Mouse (Mus musculus) kidney, postnatal 25 days (tissue): ENCODE measurements around the gene Lamc3.
"Not testable (repeated sequence)": the region's sequence is repeated elsewhere in the genome, so short reads cannot be mapped to it uniquely, and the experiment has no call there.

Experiments
- DNase-seq, 2 experiments: peaks; one replicate each; pipeline ENCODE4 v3.0.0; 2021; ENCODE audit warnings: mixed read lengths in 2 of 2

Lamc3 gene

DNA sequence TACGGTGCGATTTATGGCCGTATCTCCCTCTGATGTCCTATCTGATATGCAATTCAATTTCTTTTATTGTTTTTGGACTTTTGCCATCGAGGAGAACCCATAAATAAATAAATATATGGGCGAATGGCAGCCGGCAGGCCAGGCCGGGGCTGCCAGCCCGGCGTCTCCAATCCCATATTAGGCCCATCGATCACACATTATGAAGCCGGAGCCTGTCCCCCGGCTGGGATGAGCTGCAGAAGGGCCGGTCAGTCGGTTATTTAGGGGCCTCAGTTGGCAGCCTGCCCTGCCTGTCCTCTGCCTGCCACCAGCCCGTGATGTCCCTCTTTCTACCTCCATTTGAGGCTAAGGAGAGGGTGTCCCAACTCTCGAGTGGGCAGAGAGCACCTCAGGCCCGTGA, 8.5 kb upstream of the Lamc3 start:
- DNase-seq: no peak

DNA sequence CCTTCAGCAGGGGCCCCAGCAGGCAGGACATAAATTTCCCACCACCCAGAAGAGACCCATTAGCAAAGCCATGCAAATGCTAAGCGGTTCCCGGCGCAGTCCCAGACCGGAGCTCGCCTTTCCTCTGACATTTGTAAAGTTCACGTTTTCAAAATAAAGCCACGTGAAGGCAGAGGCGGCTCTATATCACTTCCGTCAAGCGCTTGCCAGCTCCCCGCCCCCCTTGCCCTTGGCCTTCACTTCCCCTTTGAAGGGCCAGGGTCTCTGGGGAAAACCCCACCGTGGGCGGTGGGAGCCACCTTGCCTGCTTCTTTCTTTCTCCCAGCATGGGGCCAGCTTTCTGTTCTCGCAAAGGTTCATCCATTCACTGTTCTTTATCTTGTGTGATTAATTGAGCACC, 6.2 kb upstream of the Lamc3 start:
- DNase-seq: no peak

DNA sequence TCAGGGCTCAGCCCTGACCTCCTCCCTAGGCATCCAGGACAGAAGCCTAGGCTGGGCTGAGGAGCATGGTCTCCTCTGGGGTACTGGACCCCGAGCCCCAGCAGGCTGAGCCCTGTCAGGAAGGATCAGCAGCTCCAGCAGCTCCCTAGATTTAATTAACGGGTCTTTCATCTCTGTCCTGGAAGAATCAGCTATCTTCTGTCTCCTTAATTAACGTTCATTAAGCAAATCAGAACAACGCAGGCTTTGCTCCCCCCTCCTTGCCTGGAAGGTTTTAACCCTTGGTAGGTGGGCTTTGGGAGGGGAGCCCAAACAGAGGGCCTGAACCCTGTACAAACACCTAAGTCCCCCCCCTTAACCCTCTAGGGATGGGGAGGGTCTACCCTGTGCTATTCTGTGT, 4.0 kb upstream of the Lamc3 start:
- DNase-seq: no peak

DNA sequence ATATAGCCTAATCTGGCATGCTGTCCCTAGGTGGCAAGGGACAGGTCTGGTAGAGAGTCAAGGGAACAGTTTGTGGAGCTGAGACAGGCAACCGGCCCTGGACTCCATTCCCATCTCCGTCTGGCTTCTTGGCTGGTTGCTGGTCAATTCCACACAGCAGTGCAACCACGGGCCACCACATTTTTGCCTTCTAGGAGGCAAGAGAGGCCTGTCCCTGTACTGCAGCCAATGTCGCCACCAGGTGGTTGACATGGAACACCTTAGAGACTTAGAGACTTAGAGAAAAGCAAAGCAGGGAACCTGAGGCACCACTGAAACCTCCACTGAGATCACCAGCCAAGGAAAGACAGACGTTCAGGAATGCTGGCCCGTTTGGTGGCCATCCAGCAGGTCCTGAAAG, 2.3 kb upstream of the Lamc3 start:
- peak; percentile 71 to 76 for DNase-seq

DNA sequence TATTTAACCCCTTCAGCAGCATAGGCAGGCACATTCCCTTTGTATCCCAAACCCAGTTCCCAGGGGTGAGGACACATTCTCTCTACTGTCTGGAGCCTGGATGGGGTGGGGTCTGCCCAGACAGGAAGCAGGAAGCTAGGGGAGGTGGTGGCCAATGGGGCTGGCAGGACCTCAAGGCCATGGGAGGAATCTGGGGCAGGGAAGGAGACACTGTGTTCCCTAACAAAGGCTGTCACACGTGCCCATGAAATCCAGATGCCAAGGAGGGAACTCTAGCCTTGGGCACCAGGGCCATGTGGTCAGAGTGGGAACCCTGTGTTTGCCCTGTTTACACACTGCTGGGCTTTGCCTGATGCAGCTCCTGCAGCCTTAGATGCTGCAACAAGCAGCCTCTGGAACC, 1.8 kb downstream of the Lamc3 start:
- DNase-seq: no peak

DNA sequence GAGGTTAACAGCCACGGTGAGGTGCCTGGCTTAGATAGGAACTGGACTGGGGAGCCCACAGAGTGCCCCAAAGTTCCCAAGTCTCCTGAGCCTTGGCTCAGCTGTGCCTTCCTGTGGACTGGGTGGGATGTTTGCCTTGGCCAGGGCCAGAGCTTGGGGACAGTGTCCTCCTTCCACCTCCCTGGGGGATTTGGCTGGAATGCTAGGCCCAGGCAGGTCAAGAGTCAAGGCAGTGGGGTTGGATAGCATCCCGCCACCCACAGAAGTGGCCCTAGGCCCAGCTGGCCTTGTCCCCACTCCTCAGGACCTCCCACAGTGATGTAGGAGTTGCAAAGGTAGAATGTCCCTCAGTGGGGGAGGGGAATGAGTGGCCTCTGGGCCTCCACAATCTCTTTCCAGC, 4.1 kb downstream of the Lamc3 start:
- peak; percentile 58 to 69 for DNase-seq

DNA sequence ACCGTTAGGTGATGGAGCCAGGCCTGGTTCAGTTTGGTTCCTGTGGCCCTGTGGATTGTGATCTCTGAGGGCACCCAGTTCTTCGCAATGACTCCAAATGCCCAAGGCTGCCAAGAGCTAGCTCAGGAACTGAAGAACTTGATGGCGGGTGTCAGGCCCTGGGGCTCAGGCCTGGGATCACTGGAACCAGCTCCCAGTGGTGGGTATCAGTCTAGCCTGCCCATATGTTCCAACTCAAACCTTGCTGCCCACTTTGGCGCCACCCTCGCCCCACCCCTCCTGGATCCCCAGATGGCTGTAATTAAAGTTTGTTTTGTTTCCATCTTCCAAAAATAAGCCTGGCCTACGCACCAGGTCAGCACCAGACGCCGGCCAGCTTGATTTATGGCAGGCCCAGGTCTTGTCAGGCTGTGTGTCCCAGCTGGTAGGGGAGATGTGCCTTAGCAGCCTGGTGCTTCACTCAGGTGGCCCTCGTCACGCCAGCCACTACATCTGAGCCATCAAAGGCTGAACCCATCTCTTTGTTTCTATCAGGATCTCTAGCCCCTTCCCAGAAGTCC, 6.1 kb downstream of the Lamc3 start:
- DNase-seq: no peak

DNA sequence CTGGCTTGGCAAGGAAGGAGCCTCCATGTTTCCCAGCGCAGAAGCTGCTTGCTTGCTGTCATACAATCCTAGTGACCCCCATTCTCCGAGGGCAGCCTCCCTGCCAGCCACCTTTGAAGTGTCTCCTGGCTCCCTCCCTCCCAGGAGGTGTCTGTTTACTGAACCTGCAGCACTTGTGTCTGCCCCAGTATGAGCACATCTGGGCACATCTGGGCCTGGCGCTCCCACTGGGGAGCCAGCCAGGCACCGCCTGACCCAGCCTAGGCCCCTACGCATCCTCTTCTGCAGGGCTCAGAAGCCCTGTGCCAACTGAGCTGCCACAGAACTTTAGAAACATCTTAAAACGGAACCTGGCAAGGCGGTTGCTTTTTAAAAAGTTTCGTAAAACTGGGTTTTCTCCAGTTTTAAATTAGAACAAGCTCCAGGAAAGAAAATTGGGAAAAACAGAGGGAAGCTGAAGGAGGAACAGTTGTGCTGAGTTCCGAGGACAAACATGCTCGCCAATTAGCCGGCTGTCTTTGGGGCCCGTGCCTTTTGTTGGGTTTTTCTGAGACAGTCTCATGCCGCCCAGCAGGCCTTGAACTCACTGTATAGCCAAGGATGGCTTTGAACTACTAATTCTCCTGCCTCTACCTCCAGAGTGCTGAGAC, 7.3 kb downstream of the Lamc3 start:
- DNase-seq: peak in 1 of 2 experiments; percentile 44

DNA sequence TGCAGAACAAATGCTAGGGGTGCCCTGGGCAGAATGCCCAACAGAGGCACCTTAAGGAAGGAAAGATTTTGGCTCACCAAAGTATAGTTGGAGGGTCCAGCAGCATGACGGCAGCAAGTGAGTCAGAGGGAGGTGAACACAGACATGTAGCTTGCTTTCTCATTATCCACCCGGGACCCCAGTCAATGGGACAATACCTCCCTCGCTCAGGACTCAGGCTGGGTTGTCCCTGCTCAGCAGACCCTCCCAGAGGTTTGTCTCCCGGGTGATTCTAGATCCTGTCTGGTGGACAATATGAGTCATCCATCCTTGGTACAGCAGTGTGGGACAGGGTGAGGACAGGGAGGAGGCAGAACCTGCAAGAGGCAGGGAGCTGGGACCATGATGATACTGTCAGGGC, 13.8 kb downstream of the Lamc3 start:
- no peak for DNase-seq

DNA sequence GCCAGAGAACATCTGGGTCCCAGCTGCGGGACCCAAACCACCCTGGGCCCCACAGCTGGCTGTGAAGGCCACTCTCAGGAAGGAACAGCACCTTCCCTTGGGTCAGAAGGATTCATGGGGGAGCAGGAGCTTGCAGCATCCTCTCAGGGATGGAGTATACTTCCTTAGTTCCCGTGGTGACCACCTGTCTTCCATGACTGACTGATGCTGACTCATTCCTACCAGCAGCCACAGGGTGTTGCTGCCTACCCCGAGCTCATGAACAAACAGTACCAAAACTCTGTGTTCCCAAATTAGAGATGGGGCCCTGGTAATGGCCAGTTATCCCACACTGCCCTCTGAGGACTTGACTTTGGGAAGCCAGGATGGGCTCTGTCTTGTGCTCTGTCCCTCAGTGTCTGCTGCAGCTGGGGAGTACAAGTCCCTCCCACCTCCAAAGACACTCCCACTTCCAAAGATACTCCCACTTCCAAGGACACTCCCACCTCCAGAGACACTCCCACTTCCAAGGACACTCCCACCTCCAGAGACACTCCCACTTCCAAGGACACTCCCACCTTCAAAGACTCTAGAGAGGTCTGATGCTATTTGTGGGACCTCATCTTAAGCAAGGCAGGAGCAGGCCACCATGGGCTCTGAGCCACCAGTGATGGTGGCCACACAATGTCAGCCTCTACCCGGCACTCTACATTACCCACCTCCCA, 14.7 kb downstream of the Lamc3 start:
- DNase-seq: no peak

DNA sequence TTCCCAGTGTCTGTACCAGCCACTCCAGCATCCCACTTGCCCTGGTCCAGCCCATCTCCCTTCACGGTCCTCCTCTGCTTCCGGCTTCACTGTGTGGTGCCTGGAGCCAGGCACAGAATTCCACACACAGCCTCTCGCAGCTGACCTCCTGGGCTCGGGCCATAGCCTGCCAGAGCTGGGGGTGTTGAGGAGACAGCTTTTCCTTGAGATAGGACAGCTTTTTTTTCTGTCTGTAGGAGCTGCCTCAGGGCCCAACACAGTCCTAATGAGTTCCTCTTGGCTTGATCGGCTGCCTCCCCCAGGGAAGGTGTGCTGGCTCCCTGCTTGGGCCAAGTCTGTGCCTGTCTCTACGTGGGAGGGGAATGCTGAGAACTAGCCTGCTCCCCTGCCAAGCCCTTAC, 17.0 kb downstream of the Lamc3 start:
- no peak for DNase-seq

DNA sequence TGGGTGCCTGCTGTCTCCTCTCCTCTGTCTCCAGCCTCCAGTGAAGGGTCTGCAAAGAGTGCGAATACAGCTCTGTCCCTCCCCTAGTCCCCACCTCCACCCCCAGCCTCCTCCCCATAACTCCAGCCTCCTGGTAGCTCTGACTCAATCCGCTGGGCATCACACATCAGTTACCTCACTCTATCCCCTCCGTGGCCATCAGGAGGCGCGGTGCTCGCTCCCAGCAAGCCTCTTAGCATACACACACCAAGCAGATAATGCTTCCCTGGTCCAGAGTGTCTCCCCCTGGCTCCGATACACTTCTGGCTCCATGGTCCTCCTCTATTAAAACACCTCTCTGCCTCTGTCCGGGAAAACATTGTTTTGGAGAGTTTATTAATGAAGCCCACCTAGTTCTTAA, 17.5 kb downstream of the Lamc3 start:
- DNase-seq: no peak

DNA sequence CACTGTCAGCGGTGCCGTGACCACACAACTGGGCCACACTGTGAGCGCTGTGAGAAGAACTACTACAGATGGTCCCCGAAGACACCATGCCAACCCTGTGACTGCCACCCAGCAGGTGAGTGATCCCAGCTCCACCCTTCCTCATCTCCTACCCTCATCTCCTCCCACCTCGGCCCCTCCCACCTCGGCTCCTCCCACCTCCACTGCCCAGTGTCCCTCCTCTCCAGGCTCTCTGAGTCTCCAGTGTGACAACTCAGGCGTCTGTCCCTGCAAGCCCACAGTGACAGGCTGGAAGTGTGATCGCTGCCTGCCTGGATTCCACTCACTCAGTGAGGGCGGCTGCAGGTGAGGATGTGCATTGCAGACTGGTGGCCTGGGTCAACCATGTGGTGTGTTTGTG, 18.6 kb downstream of the Lamc3 start:
- DNase-seq: no peak

DNA sequence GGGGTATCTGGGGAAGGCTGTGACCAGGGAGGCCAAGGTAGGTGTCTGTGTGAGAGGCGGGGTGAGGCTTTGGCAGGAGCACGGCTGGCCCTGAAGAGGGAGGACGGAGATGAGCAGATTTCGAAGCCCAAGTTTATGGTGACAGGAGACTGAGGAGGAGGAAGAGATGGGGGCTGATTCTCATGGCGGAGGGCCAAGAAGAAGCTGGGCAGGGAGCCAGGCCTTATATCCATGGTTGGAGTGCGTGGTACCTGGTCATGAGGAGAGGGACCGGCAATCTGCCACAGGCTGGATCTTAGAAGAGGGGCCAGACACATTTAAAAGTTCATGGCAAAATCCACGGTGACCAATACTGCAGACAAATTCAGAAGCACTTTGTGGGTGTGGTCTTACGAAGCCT, 19.3 kb downstream of the Lamc3 start:
- DNase-seq: no peak

DNA sequence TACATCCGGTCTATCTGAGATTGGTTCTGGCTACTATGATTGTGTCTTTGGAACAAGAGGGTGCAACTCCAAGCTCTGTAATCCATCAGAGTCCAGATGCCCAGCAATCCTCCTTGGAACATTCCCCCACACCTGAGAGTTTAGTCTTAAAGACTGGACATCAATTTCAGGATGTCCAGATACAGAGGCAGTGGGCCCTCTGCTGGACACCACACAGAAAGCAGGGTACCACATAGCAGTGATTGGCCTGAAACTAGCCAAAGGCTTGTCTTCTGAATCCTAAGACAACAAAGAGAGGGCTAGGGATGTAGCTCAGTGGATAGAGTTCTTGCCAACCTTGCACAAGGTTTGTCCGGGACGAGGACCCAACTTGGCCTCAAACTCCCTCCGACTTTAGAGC, 25.5 kb downstream of the Lamc3 start:
- DNase-seq: peak in 1 of 2 experiments; percentile 46

DNA sequence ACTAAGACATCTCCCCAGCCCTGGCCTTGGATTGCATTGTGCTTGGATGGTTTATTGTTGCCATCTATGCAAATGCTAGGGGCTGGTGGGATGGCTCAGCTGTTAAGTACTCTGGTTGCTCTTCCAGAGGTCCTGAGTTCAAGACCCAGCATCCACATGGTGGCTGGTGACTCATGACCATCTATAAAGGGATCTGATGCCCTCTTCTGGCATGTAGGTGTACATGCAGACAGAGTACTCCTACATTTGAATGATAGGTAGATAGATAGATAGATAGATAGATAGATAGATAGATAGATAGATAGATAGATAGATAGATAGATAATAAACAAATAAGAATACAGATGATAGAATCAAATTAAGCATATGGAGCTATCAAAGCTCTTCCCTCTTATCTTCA, 27.1 kb downstream of the Lamc3 start:
- DNase-seq: not testable (repeated sequence)

DNA sequence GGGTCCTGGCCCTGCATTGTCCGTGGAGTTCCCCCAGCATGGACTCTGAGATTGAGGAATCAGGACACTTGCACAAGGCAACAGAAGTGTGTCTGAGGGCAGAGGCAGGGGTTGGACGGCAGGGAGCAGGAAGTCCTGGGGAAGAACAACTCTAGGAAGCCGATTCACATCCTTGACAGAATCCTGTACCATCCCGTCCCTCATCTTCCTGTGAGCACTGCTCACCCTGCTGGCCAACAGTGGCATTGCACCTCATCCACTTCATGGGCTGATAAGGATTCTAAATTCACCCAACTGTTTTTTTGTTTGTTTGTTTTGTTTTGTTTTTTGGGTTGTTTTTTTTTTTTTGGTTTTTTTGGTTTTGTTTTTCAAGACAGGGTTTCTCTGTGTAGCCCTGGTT, 28.0 kb downstream of the Lamc3 start:
- DNase-seq: peak; percentile 78 to 90

DNA sequence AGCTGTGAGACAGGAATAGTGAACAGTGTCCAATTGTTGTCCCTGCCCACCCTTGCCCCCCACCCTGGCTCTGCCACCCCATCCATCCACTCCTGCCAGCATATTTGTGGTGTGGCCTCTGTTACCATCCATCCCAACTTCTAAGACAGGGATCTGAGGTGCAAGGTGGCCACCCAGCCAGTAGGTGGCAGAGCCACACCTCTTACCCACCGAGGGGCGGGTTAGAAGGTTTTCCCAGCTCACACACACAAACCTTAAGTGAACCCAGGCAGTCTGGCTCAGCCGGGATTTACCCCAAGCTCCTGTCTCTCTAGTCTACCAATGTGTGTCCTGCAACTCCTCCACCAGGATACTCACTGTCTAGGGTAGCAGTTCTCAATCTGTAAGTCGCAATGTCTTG, 30.5 kb downstream of the Lamc3 start:
- DNase-seq: peak; percentile 66 to 79

DNA sequence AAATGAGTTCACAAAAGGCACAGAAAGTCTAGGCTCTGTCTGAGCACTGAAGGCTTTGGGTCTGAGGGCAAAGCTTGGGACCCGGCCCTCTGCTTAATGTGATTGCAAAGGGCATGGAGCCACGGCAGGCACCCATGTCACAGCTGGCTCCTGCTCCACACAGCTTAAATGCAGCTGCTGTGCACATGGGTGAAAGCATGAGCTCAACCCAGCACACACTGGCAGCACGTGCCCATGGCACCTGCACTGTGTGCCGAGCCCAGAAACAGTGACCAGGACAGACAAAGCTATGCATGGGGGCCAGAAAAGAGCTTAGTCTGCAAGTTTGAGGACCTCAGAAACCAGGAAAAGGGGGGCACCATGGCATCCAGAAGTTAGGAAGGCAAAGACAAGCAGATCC, 36.6 kb downstream of the Lamc3 start:
- peak in 1 of 2 experiments; percentile 39 for DNase-seq

DNA sequence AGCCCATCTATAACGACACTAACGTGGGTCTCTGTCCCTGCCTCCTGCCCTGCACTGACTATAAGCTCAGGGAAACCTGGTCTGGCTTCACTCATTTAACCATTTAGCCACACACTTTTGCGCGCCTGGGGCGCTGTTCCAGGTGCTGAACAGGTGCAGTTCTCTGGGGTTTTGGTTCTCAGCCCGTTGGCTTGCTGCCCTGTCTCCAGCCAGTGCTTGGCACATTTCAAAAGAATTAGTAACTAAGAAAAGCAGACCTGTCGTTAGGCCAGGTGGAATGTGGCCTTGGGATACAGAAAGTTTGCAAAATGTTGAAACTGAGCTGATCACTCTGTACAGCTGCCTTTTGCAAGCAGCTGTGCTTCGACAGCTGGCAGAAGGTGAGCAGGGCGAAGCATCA, 37.7 kb downstream of the Lamc3 start:
- peak; percentile 95 to 96 for DNase-seq

DNA sequence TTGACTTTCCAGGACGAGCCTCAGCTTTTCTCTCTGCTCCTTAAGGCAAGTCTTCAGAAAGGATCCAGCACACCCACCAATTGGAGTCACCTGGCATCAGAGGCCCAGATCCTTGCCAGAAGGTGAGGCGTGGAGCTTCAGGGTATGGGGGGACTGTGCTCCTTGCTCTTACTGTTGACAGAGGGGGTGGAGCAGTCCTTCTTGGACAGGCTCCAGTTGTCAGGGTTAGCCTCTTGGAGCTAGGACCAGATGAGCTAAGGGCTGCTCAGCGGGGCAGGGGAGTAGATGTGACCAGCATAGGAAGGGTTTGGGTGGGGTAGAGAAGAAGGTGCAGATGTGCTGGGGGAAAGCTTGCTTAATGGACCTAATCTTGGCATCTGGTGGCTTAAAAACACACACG, 38.8 kb downstream of the Lamc3 start:
- peak; percentile 40 to 69 for DNase-seq

DNA sequence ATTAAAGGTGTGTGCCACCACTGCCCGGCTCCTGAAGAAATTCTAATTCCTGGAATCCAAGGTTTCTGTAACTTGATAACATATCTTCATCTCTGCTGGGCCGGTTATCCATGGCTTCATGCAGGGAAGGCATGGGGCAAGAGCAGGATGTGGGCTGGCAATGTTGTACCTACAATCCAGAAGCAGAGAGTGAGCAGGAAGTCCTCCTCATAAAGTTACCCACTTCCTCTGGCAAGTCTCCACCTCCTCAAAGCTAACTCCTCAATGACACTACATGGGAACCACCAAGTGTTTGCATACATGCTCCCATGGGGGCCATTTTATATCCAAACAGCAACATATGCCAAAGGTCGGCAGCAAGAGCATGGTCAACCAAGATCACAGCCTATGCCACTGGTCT, 42.6 kb downstream of the Lamc3 start:
- DNase-seq: no peak

DNA sequence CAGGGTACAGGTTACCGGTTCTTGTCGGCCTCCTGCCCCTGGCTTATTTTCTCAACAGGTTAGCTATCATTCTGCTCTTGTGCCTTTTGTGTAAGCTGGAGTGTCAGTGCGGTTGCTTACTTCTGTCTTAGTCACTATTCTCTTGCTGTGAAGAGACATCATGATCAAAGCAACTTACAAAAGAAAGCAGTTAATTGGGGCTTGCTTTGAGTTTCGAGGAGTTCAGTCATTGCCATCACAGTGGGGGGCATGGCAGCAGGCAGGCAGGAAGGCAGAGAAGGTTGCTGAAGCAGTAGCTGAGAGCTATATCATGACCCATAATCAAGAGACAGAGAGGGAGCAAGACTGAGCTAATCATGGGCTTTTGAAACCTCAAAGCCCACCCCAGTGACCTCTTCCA, 47.5 kb downstream of the Lamc3 start:
- DNase-seq: no peak

DNA sequence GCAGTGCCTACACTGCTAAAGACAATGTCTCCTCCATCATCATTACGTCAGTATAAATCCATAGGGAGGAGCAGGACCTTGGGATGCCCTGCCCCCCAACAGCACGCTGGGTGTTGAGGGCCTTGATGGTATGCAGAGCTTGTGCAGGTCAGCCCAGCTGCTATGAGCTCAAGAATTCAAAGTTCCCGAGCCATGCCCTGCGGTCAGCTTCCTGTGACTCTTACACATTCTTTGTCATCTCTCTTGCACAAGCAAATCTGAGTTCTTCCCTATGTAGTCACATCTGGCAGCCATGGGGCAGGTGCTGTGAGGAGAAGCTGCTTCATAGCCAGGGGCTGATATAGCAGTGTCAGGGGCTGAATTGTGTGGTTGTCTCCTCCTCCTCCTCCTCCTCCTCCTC, 48.0 kb downstream of the Lamc3 start:
- no peak for DNase-seq

DNA sequence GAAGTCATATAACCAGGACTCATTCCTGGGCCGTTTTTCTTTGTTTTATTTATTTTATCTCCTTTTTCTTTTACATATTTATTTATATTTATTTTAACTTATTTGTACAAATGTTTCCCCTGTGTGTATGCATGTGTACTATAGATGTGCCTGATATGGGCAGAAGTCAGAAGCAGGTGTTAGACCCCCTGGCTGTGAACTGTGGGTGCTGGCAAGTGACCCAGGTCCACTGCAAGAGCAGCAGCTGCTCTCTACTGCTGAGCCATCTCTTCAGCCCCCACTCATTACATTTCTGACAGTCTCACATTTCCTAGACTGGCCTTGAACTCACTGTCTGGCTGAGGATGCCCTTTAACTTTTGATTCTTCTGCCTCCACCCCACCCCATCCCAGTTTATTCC, 51.2 kb downstream of the Lamc3 start:
- no peak for DNase-seq
